Mouse (Mus musculus) liver, embryonic 14.5 days (tissue): ENCODE results near the gene Gm49601. TPM values are rescaled to one million over a fixed set of nuclear protein-coding genes. Genes with fewer than 3 reads are reported as not detected.

ENCODE experiments used
- ATAC-seq: fragments of 200-750 bp; cut with Nextera tagmentation; 2 replicates; pipeline ENCODE4 v1.8.0; 2017; ENCODE audit warnings: moderate number of reproducible peaks, mild to moderate bottlenecking, moderate library complexity; ENCODE audit not compliant: insufficient read depth
- DNase-seq, 3 experiments: peaks; one replicate each; pipeline ENCODE4 v3.0.0-alpha.2; 2012 to 2013; ENCODE audit warnings: low read depth in 3 of 3, low spot score in 3 of 3
- H3K27ac ChIP-seq: fragments of 300-500 bp; sonication (generic); 2 replicates; pipeline ENCODE4 v1.5.1; 2014; ENCODE audit warnings: moderate library complexity, mild to moderate bottlenecking, control low read depth, inconsistent platforms
- H3K27me3 ChIP-seq: fragments of 300-500 bp; sonication (generic); 2 replicates; pipeline ENCODE4 v1.6.1; 2014; ENCODE audit warnings: mild to moderate bottlenecking, low read length, moderate library complexity; ENCODE audit not compliant: control insufficient read depth, insufficient read depth
- H3K36me3 ChIP-seq: fragments of 300-500 bp; sonication (generic); replicated peaks from 2 replicates; pipeline ENCODE4 v1.6.1; 2014; ENCODE audit warnings: low read depth; ENCODE audit not compliant: control insufficient read depth, insufficient read depth
- H3K4me1 ChIP-seq, 2 experiments: fragments of 200-500 bp in 1 of 2; fragments of 300-500 bp in 1 of 2; sonication (generic) in 1 of 2; replicated peaks; 2 replicates each; pipeline ENCODE4 v1.6.1; 2012 to 2014; ENCODE audit warnings: antibody characterized with exemption in 1 of 2, inconsistent platforms in 1 of 2, low read length in 1 of 2; ENCODE audit not compliant: control insufficient read depth in 2 of 2, insufficient read depth in 2 of 2
- H3K4me2 ChIP-seq: fragments of 300-500 bp; sonication (generic); 2 replicates; pipeline ENCODE4 v1.6.1; 2014; ENCODE audit warnings: low read depth, mild to moderate bottlenecking, control low read depth, moderate library complexity
- H3K4me3 ChIP-seq, 2 experiments: fragments of 200-500 bp in 1 of 2; fragments of 300-500 bp in 1 of 2; sonication (generic) in 1 of 2; 2 replicates each; pipeline ENCODE4 v1.5.1; 2012 to 2014; ENCODE audit warnings: low read depth in 2 of 2, low read length in 2 of 2, mild to moderate bottlenecking in 2 of 2, control low read depth in 1 of 2, inconsistent platforms in 1 of 2, moderate library complexity in 1 of 2; ENCODE audit not compliant: insufficient read depth in 1 of 2
- H3K9ac ChIP-seq: fragments of 300-500 bp; sonication (generic); replicated peaks from 2 replicates; pipeline ENCODE4 v1.6.1; 2014; ENCODE audit warnings: mild to moderate bottlenecking, control low read depth, moderate library complexity
- H3K9me3 ChIP-seq: fragments of 300-500 bp; sonication (generic); 2 replicates; pipeline ENCODE4 v1.6.1; 2016; ENCODE audit warnings: low read length, mixed read lengths; ENCODE audit not compliant: control insufficient read depth
- CTCF ChIP-seq: IDR thresholded peaks from 2 replicates; pipeline ENCODE4 v1.5.1; 2016; ENCODE audit warnings: antibody characterized with exemption, low read depth, control low read depth
- EP300 ChIP-seq: IDR thresholded peaks from 2 replicates; pipeline ENCODE4 v1.6.1; 2016; ENCODE audit warnings: antibody characterized with exemption, low read depth
- WGBS: fragments of 180-500 bp; shearing (Covaris S2); extraction: QIAGEN DNeasy Blood & Tissue Kit; methylation state at CpG from one replicate; pipeline ENCODE4 v1.1.7; 2014; ENCODE audit not compliant: insufficient replicate concordance; 5-methylcytosine and 5-hydroxymethylcytosine counted together
- polyA plus RNA-seq, 2 experiments: library from polyadenylated mRNA; depleted of rRNA in 1 of 2; stranded (reverse) in 1 of 2; unstranded in 1 of 2; fragments of >200 nt; fragmentation: Nextera tagmentation in 1 of 2; extraction: Ambion mirVana in 1 of 2; gene quantifications; 2 replicates each; pipeline versions ENCODE4 v1.2.1 to v1.2.3; 2012 to 2014

Gm49601 gene
- polyA plus RNA-seq, 2 experiments: 0.54 TPM; not detected in 1

DNA sequence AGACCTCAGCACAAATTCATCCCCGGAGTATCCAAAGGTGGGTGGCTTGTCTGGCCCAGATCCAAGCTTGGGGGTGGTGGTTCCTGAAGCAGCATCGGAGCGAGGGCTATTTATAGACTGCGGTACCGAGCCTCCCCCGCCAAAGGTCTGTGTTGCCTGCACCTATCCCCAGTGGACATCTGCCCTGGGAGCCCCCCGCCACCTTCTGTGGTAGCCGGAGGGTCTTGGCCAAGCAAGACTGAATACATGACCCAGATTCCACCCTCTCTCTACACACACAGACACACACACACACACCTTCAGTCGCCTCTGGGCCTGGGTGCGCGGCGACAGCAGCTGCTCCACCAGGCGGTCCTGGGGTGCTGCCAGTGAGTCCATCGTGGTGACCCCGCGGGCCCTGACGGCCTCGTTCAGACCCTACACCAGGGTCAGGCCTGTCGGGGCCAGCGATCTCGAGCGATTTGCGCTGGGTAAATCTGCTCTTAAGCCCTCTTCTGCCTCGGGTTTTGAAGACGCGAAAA lies 376 bp downstream of the Gm49601 start:
- TF ChIP-seq CTCF (no peak), EP300 (no peak)
- Histone ChIP-seq H3K4me1 (no peaks in the 10 kb centered on the region), H3K4me3 (peak overlapping the region in 1 of 2 experiments; percentile 48; a peak in 3 of 4 replicates), H3K27me3 (peaks cover 99% of the 10 kb centered on the region), H3K9ac (no peak overlapping the region), H3K4me2 (peak overlapping the region; percentile 61), H3K27ac (no peak overlapping the region), H3K9me3 (no peaks in the 10 kb centered on the region), H3K36me3 (no peaks in the 10 kb centered on the region)
- DNase-seq (no peak), ATAC-seq (peak; percentile 24; the same call in 1 of the 2 replicates)
- WGBS: 9% methylated on average over 26 of the region's 26 CpGs

DNA sequence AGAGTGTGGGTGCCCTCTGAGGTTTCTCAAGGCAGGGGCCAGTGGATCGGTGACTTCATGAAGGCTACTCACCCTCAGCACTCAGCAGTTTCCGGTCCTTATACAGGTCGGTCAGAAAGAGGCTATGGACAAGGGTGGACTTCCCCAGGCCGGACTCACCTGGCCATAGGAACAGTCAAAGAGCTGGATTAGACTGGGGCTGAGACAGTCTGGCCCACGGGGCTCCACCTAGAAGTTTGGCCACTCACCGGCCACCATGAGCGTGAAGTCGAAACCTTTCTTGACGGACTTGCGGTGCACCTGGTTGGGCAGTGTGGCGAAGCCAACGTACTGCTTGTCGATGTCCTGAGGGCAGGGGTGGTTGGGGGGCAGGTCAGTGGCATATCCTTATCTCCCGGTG lies 1.1 kb downstream of the Gm49601 start:
- ATAC-seq (no peak), DNase-seq (no peak)
- no peak overlapping the region for H3K9ac ChIP-seq
- H3K4me2 ChIP-seq: no peak overlapping the region
- peaks cover 99% of the 10 kb centered on the region for H3K27me3 ChIP-seq
- no peaks in the 10 kb centered on the region for H3K4me1 ChIP-seq
- WGBS: 30% methylated on average over 14 of the region's 14 CpGs
- no peaks in the 10 kb centered on the region for H3K36me3 ChIP-seq
- no peaks in the 10 kb centered on the region for H3K9me3 ChIP-seq
- no peak overlapping the region for H3K4me3 ChIP-seq
- no peak for TF ChIP-seq EP300
- no peak for TF ChIP-seq CTCF
- H3K27ac ChIP-seq: no peak overlapping the region

DNA sequence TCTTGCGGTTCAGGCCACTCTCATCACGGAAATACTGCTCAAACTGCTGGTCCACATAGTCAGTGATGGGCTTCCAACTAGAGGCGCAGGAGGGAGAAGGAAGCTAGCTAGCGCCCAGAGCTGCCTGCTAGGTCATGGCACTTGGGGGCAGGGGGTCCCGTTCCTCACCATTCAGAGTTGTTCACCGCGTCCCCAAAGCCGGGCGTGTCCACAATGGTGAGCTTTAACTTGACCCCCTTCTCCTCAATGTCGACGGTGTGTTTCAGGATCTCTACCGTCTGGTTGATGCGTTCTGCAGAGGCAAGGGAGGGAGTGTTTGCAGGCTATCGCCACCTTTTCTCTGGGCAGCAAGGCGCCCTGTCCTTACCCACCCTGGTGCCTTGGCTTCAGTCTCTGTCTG lies 1.6 kb downstream of the Gm49601 start:
- Histone ChIP-seq H3K27me3 (peaks cover 99% of the 10 kb centered on the region), H3K27ac (no peak overlapping the region), H3K4me3 (no peak overlapping the region), H3K4me2 (no peak overlapping the region), H3K4me1 (no peaks in the 10 kb centered on the region), H3K9me3 (no peaks in the 10 kb centered on the region), H3K9ac (no peak overlapping the region), H3K36me3 (no peaks in the 10 kb centered on the region)
- 15% methylated on average over 15 of the region's 15 CpGs for WGBS
- DNase-seq: no peak
- ATAC-seq: no peak
- TF ChIP-seq CTCF (no peak), EP300 (no peak)

DNA sequence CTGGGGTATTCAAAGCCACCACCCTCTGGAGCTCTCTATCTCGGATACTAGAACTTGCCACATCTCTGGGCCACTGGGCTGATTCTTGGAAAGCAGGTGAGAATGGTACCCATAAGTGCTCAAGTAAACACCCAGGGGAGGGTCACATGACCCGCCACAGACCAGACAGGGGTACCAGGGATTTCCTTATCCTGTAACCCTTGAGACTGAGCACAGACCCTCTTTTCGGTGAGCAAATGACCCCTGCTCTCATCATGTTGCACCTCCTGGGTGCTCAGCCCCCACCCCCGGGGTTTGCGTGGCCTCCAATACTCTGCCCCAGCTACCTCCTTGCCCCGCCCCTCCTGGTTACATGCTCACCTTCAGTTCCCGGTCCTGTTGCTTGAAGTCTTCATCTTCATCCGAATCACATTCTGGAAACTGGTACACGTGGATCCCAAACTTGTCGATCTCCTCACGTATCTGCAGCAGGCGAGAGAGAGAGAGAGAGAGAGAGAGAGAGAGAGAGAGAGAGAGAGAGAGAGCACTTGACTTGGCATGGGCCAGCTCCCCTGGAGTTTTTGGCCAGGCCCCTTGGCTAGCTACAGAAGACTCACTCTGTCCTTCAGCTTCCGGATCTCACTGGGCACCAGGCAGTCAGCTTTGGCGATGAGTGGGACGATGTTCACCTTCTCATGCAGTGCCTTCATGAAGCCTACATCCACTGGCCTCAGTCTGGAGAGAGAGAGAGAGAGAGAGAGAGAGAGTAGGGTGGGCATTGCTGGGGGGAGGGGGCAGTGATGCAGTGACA lies 2.3 kb downstream of the Gm49601 start:
- Histone ChIP-seq H3K9me3 (no peaks in the 10 kb centered on the region), H3K9ac (no peak overlapping the region), H3K27ac (no peak overlapping the region), H3K36me3 (no peaks in the 10 kb centered on the region), H3K4me1 (no peaks in the 10 kb centered on the region), H3K27me3 (peaks cover 99% of the 10 kb centered on the region), H3K4me2 (no peak overlapping the region), H3K4me3 (no peak overlapping the region)
- TF ChIP-seq CTCF (no peak), EP300 (no peak)
- ATAC-seq (no peak), DNase-seq (no peak)
- 22% methylated on average over 15 of the region's 15 CpGs for WGBS

DNA sequence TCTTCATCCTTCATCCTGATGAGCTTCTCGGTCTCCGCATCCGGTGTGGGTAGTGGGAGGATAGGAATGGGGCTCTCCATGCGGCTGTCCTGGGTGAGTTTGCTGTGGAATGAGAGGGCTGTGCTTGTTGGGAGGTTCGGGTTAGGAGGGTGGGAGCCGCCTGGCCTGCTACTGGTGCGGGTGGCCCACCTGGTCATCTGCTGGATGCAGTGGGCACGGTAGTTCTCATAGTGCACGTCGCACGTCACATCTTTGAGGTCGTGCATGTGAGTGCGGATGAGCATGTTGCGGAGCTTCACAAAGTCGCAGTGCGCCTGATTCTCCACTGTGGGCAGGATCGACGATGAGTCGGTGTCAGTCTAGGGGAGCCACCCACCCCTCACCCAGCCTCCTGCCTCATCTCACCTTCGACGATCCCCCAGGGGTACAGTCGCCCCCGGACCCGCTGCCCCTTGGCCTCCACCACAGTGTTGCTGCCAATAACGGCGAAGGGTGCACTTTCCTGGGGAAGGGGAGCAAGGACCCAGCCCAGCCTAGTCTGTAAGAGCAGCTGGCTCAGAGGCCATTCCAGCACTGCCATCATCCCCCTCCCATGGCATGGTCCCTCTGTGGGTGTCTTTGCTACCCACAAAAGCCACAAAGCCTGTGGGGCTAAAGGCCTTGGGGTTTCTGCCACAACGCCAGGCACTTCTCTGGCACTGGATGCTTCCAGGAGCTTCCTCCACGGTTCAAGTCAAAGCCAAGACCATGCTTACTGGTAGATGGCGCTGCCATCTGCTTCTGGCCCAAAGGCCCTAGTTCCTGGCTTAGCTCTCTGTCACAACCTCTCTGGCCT lies 3.1 kb downstream of the Gm49601 start:
- WGBS: 18% methylated on average over 29 of the region's 29 CpGs
- ATAC-seq: no peak
- no peaks in the 10 kb centered on the region for H3K9me3 ChIP-seq
- H3K9ac ChIP-seq: no peak overlapping the region
- H3K4me1 ChIP-seq: no peaks in the 10 kb centered on the region
- DNase-seq: no peak
- H3K4me3 ChIP-seq: no peak overlapping the region
- TF ChIP-seq EP300: no peak
- peak; percentile 22; the same call in 1 of the 2 replicates for TF ChIP-seq CTCF
- no peak overlapping the region for H3K4me2 ChIP-seq
- peaks cover 94% of the 10 kb centered on the region for H3K27me3 ChIP-seq
- H3K27ac ChIP-seq: no peak overlapping the region
- H3K36me3 ChIP-seq: no peaks in the 10 kb centered on the region
